Mouse (Mus musculus) CH12.LX (cell line): ENCODE measurements around the gene Fam50b. TPM values are rescaled to one million over a fixed set of nuclear protein-coding genes. Genes with fewer than 3 reads are reported as not detected.

Source experiments
- DNase-seq: peaks from one replicate; pipeline ENCODE4 v3.0.0-alpha.2; 2013; ENCODE audit errors: extremely low read depth
- H3K27ac ChIP-seq: 2 replicates; pipeline ENCODE4 v1.5.1; 2012; ENCODE audit warnings: low read depth, mild to moderate bottlenecking, control low read depth, moderate library complexity; ENCODE audit not compliant: insufficient read depth
- H3K27me3 ChIP-seq: replicated peaks from 2 replicates; pipeline ENCODE3; 2012; ENCODE audit warnings: inconsistent platforms
- H3K36me3 ChIP-seq, 2 experiments: replicated peaks in 1 of 2; 2 replicates each; pipeline versions ENCODE3 to v1.6.1; 2012; ENCODE audit warnings: inconsistent platforms in 1 of 2, low read length in 1 of 2, mild to moderate bottlenecking in 1 of 2, mixed read lengths in 1 of 2, moderate library complexity in 1 of 2; ENCODE audit not compliant: control insufficient read depth in 1 of 2, insufficient read depth in 1 of 2
- H3K4me1 ChIP-seq, 2 experiments: 2 replicates each; pipeline ENCODE4 v1.6.1; 2012; ENCODE audit warnings: inconsistent platforms in 1 of 2, moderate library complexity in 1 of 2; ENCODE audit not compliant: insufficient read depth in 2 of 2, control insufficient read depth in 1 of 2
- H3K4me2 ChIP-seq: 2 replicates; pipeline ENCODE4 v1.6.1; 2012; ENCODE audit warnings: low read depth, mild to moderate bottlenecking, control low read depth; ENCODE audit not compliant: poor library complexity, insufficient read depth, severe bottlenecking
- H3K4me3 ChIP-seq, 3 experiments: fragments of 150-350 bp in 1 of 3; sonication (generic) in 1 of 3; replicated peaks in 1 of 3; 2 replicates each; pipeline versions ENCODE3 to v1.5.1; 2011 to 2012; ENCODE audit warnings: low read depth in 2 of 3, low read length in 2 of 3, mild to moderate bottlenecking in 2 of 3, moderate library complexity in 2 of 3, control low read depth in 1 of 3, improper control_type of control experiment in 1 of 3, inconsistent platforms in 1 of 3, mixed read lengths in 1 of 3; ENCODE audit not compliant: poor library complexity in 1 of 3
- H3K79me2 ChIP-seq: replicated peaks from 2 replicates; pipeline ENCODE4 v1.6.1; 2012; ENCODE audit warnings: mild to moderate bottlenecking, moderate library complexity; ENCODE audit not compliant: control insufficient read depth, poor library complexity, insufficient read depth, severe bottlenecking; ENCODE audit errors: extremely low read depth
- H3K9ac ChIP-seq: 2 replicates; pipeline ENCODE4 v1.6.1; 2012; ENCODE audit warnings: low read depth, mild to moderate bottlenecking, control low read depth, moderate library complexity; ENCODE audit not compliant: insufficient read depth
- H3K9me3 ChIP-seq: replicated peaks from 2 replicates; pipeline ENCODE3; 2012; ENCODE audit warnings: low read length, inconsistent platforms, mixed read lengths
- CHD1 ChIP-seq: IDR thresholded peaks from 2 replicates; pipeline ENCODE4 v1.6.1; 2012; ENCODE audit warnings: low read depth, low read length, improper control_type of control experiment, inconsistent platforms
- ETS1 ChIP-seq: conservative IDR thresholded peaks from 2 replicates; pipeline ENCODE4 v1.6.1; 2012; ENCODE audit warnings: low read depth, mild to moderate bottlenecking, inconsistent platforms, low read length, improper control_type of control experiment, moderate library complexity
- HCFC1 ChIP-seq: IDR thresholded peaks from 2 replicates; pipeline ENCODE4 v1.6.1; 2012; ENCODE audit warnings: low read depth, mild to moderate bottlenecking, inconsistent platforms, low read length, improper control_type of control experiment
- JUND ChIP-seq: conservative IDR thresholded peaks from 2 replicates; pipeline ENCODE4 v1.6.1; 2011; ENCODE audit warnings: low read depth, low read length, improper control_type of control experiment
- MAZ ChIP-seq: IDR thresholded peaks from 2 replicates; pipeline ENCODE4 v1.6.1; 2012; ENCODE audit warnings: low read depth, mild to moderate bottlenecking, inconsistent platforms, low read length, improper control_type of control experiment, moderate library complexity
- MEF2A ChIP-seq: IDR thresholded peaks from 2 replicates; pipeline ENCODE4 v1.6.1; 2014; ENCODE audit warnings: low read depth, mild to moderate bottlenecking, inconsistent platforms, low read length, improper control_type of control experiment, borderline replicate concordance
- NRF1 ChIP-seq: IDR thresholded peaks from 2 replicates; pipeline ENCODE4 v1.6.1; 2014; ENCODE audit warnings: low read depth, mild to moderate bottlenecking, inconsistent platforms, low read length, improper control_type of control experiment, moderate library complexity
- POLR2A ChIP-seq: IDR thresholded peaks from 2 replicates; pipeline ENCODE4 v1.6.1; 2011; ENCODE audit warnings: low read depth, mild to moderate bottlenecking, improper control_type of control experiment, low read length
- RAD21 ChIP-seq: IDR thresholded peaks from 2 replicates; pipeline ENCODE4 v1.6.1; 2011; ENCODE audit warnings: low read depth, mild to moderate bottlenecking, low read length, improper control_type of control experiment, moderate library complexity
- RCOR1 ChIP-seq: conservative IDR thresholded peaks from 2 replicates; pipeline ENCODE4 v1.6.1; 2012; ENCODE audit warnings: low read depth, mild to moderate bottlenecking, inconsistent platforms, low read length, improper control_type of control experiment
- SIN3A ChIP-seq: IDR thresholded peaks from 2 replicates; pipeline ENCODE4 v1.6.1; 2012; ENCODE audit warnings: low read length, improper control_type of control experiment, inconsistent platforms
- SMC3 ChIP-seq: IDR thresholded peaks from 2 replicates; pipeline ENCODE4 v1.6.1; 2011; ENCODE audit warnings: low read depth, low read length, improper control_type of control experiment
- UBTF ChIP-seq: IDR thresholded peaks from 2 replicates; pipeline ENCODE4 v1.6.1; 2012; ENCODE audit warnings: low read depth, mild to moderate bottlenecking, inconsistent platforms, low read length, improper control_type of control experiment, moderate library complexity
- ZKSCAN1 ChIP-seq: IDR thresholded peaks from 2 replicates; pipeline ENCODE4 v1.6.1; 2012; ENCODE audit warnings: low read depth, inconsistent platforms, low read length, improper control_type of control experiment, borderline replicate concordance
- ZNF384 ChIP-seq: IDR thresholded peaks from 2 replicates; pipeline ENCODE4 v1.6.1; 2012; ENCODE audit warnings: low read depth, low read length, improper control_type of control experiment, inconsistent platforms
- dilution Hi-C: fragments of 300-500 bp; cut with MboI; formaldehyde crosslinking; loops from 2 replicates; pipeline ENCODE4 v1.14.3; 2020; ENCODE audit warnings: low sequenced_read_pairs; ENCODE audit not compliant: extremely low pct_unique_long_range_greater_than_20kb, extremely low pct_ligation_motif_present
- in situ Hi-C: fragments of 300-500 bp; cut with MboI; formaldehyde crosslinking; loops from 3 replicates; pipeline ENCODE4 v1.14.3; 2019; ENCODE audit warnings: low sequenced_read_pairs, low pct_ligation_motif_present, low pct_unique_long_range_greater_than_20kb, mixed read lengths
- polyA plus RNA-seq: library from polyadenylated mRNA; unstranded; fragments of >175 nt; gene quantifications from 2 replicates; pipeline ENCODE4 v1.2.1, GENCODE M21; 2012; ENCODE audit warnings: low read depth; ENCODE audit not compliant: insufficient read length
- total RNA-seq, 2 experiments: library from RNA; depleted of rRNA; stranded (reverse); fragments of 300-350 nt in 1 of 2; fragments of >200 nt in 1 of 2; gene quantifications; 2 replicates each; pipeline ENCODE4 v1.2.3; 2012 to 2014

The Fam50b gene
- total and polyA plus RNA-seq, 3 experiments: 0.08 to 0.24 TPM; not detected in 1

DNA sequence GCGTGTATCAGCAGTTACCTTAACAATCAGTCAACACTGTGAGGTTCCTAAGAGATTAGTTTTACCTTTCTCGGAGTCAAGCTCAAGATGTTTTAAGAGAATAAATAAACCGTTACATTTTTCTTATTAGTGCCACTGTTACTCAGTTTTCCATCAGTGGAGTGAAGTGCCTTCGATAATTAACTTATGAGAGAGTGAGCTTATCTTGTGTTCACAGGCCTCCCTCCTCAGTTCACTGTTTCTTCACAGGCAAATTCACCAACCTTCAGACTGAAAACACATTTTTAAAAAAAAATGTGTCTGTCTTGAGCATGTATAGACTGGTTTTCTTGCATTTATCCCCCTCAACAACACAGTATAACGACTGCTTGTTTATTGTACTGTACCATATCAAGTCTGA, 52.0 kb downstream of the Fam50b start:
- H3K4me3 ChIP-seq: no peak overlapping the region
- DNase-seq: no peak
- TF ChIP-seq ETS1 (no peak), CHD1 (no peak), MEF2A (no peak), MAZ (no peak)
- TF ChIP-seq, all 38 proteins: peak for 0
- Histone ChIP-seq H3K9ac (no peak overlapping the region), H3K9me3 (no peaks in the 10 kb centered on the region), H3K4me1 (no peaks in the 10 kb centered on the region), H3K4me2 (no peak overlapping the region), H3K36me3 (no peaks in the 10 kb centered on the region), H3K79me2 (no peaks in the 10 kb centered on the region), H3K27me3 (no peaks in the 10 kb centered on the region), H3K27ac (no peak overlapping the region)
- dilution Hi-C loops (no loop called here), in situ Hi-C loops (no loop called here)

DNA sequence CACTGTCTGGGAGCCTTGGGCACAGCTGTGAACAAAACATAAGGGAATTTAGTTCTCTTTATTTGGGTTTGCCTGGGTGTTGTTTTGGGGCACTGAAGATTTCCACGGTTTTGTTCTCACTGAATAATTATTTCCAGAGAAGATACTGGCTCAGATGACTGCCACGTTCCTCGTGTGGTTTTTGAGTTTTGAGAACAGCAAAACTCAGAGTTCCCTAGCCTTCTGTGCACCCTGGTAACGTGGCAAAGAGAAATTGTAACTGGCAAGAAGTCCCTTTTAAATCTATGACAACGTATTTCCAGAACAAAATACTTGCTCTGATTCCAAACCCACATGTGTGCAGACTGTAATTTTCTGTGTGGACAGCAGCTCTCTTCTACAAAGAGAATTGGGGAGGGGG, 52.9 kb downstream of the Fam50b start:
- dilution Hi-C loops (no loop called here), in situ Hi-C loops (no loop called here)
- no peaks in the 10 kb centered on the region for H3K36me3 ChIP-seq
- H3K9ac ChIP-seq: no peak overlapping the region
- no peaks in the 10 kb centered on the region for H3K79me2 ChIP-seq
- no peak overlapping the region for H3K4me2 ChIP-seq
- no peaks in the 10 kb centered on the region for H3K9me3 ChIP-seq
- H3K27ac ChIP-seq: no peak overlapping the region
- H3K4me1 ChIP-seq: peaks cover 0 to under 1% of the 10 kb centered on the region in 2 experiments; a peak in 1 of 4 replicates
- H3K4me3 ChIP-seq: no peak overlapping the region
- DNase-seq: no peak
- TF ChIP-seq SMC3: no peak
- TF ChIP-seq ZNF384: no peak
- no peak for TF ChIP-seq UBTF
- TF ChIP-seq ZKSCAN1: no peak
- no peak for TF ChIP-seq HCFC1
- no peak for TF ChIP-seq SIN3A
- no peak for TF ChIP-seq ETS1
- no peak for TF ChIP-seq RAD21
- no peaks in the 10 kb centered on the region for H3K27me3 ChIP-seq

DNA sequence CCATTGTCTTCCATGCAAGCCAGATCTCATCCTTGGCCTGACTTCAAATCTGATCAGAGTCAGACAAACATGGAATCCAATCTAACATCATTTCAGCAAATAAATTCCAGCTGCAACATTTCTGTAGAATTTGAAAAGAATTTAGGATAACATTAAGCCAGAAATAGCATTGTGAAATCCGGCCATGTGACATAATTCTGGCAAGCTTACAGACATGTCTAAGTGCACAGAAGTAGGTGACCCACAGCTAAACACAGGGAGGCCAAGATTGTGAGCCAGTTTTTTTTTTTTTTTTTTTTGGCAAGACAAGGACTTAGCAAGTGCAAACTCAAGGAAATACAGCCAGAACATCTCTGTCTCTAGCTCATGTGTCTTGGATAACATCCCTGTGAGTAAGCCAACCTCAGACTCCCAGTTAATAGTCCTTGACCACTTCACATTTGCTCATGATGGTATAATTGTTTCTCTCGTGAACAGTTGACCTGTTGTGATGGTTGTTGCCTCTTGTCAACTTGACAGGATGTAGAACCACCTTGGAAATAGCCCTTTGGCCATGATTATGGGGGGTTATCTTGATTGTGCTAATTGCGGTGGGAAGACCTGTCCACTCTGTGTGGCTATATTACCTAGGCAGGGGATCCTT, 54.6 kb downstream of the Fam50b start:
- Histone ChIP-seq H3K27me3 (no peaks in the 10 kb centered on the region), H3K9me3 (no peaks in the 10 kb centered on the region), H3K4me1 (peaks cover 3 to 12% of the 10 kb centered on the region in 2 experiments; a peak in 3 of 4 replicates), H3K9ac (no peak overlapping the region), H3K4me2 (no peak overlapping the region), H3K4me3 (no peak overlapping the region), H3K79me2 (no peaks in the 10 kb centered on the region), H3K36me3 (no peaks in the 10 kb centered on the region), H3K27ac (no peak overlapping the region)
- DNase-seq: no peak
- in situ Hi-C loops (no loop called here), dilution Hi-C loops (no loop called here)
- TF ChIP-seq NRF1 (no peak), UBTF (no peak), MAZ (no peak), JUND (no peak), RCOR1 (no peak), RAD21 (no peak), MEF2A (no peak), POLR2A (no peak), SIN3A (no peak)
